Mouse (Mus musculus): ENCODE measurements at regions not wholly inside any gene's neighbourhood (a gene's known extent, or its start where the extent isn't known, plus 50 kb on each side); places are given as distances from the start of the nearest gene placed in this dataset.

GRCm38 (mm10) chr10:21785110-21785509 is 96.9 kb upstream of the Sgk1 start:
- no peak for TF ChIP-seq CTCF (IDR thresholded peaks at IDR 0.05; ENCODE audit: borderline replicate concordance, control insufficient read depth, extremely low read depth, insufficient read depth, low read length, poor library complexity)
- no peak for TF ChIP-seq POLR2A (IDR thresholded peaks at IDR 0.05; ENCODE audit: control insufficient read depth, extremely low read depth, insufficient read depth, low read length, poor library complexity)

Measured in thymus, adult 2 months (tissue).